Mouse (Mus musculus): Measurements from ENCODE around the gene Gls. TPM values are rescaled to one million over a fixed set of nuclear protein-coding genes. Genes with fewer than 3 reads are reported as not detected.
A peak's percentile ranks its signal among the peaks of the same experiment; 100 is the strongest.

Gls gene
- polyA plus RNA-seq, 1 experiment from 2014 or later: 21.0 TPM

DNA sequence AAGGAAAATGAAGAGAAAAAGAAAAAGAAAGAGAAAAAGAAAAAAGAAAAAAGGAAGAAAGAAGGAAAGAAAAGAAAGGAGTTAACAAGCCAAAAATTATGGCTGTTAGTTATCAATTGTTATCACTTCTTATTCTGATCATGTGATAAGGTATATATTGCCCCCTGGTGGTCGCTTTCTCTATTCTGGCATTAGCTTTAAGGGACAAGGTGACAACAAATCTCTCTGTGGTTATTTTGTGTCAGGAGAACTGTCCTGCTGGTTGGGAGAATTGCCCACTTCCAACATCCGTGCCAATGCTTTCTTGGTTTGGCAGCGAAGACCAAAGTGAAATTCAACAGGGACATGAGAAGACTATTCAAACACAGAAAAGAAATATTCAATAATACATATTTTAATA, 34.6 kb upstream of the Gls start:
- no peak overlapping the region for H3K4me2 ChIP-seq (ENCODE audit: low read depth, low read length)
- no peaks in the 10 kb centered on the region for H3K9me3 ChIP-seq (ENCODE audit: control insufficient read depth, low read length)
- peaks cover 4% of the 10 kb centered on the region; the same call in 1 of the 2 replicates for H3K4me1 ChIP-seq (ENCODE audit: control insufficient read depth, insufficient read depth, low read length)
- ATAC-seq: no peak
- H3K27me3 ChIP-seq (replicated peaks; ENCODE audit: control insufficient read depth, insufficient read depth, low read length): no peaks in the 10 kb centered on the region
- no peak overlapping the region for H3K27ac ChIP-seq (ENCODE audit: low read length)
- no peak overlapping the region for H3K9ac ChIP-seq (ENCODE audit: low read depth, low read length)
- no peaks in the 10 kb centered on the region for H3K36me3 ChIP-seq (ENCODE audit: control insufficient read depth, insufficient read depth, low read length)
- WGBS: 53% methylated on average over 3 of the region's 3 CpGs
- no peak overlapping the region for H3K4me3 ChIP-seq (ENCODE audit: low read length)

DNA sequence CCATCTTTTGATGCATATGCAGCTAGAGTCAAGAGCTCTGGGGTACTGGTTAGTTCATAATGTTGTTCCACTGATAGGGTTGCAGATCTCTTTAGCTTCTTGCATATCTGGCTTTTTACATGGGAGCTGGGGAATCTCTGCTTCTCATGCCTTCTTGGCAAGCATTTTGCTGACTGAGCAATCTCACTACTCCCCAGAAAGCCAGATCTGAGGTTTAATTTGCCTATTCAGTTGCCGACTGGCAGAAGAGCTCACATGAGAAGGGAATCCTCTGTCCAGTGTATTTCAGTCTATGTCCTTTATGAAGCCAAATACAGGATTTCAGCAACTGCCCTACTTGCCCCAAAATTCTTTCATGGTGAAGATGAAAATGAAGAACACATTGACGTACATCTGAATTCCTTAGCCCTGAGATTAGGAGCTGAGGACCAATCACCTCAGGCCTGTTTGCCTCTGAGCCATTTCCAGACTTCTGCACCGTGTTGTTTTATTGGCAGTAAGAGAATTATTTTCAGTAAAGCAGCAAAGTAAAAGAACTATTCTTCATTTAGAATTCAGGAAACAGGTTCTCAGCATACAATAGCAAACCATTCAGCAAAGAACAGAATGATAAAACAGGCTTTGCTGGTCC, 33.0 kb upstream of the Gls start:
- Histone ChIP-seq H3K9ac (ENCODE audit: low read depth, low read length) (no peak overlapping the region), H3K27ac (ENCODE audit: low read length) (no peak overlapping the region), H3K4me1 (ENCODE audit: control insufficient read depth, insufficient read depth, low read length) (peaks cover 4% of the 10 kb centered on the region; the same call in 1 of the 2 replicates), H3K36me3 (ENCODE audit: control insufficient read depth, insufficient read depth, low read length) (no peaks in the 10 kb centered on the region), H3K9me3 (ENCODE audit: control insufficient read depth, low read length) (no peaks in the 10 kb centered on the region), H3K4me3 (ENCODE audit: low read length) (no peak overlapping the region), H3K27me3 (replicated peaks; ENCODE audit: control insufficient read depth, insufficient read depth, low read length) (no peaks in the 10 kb centered on the region), H3K4me2 (ENCODE audit: low read depth, low read length) (no peak overlapping the region)
- 68% methylated on average over 3 of the region's 3 CpGs for WGBS
- no peak for ATAC-seq

- WGBS: 63% methylated on average over 3 of the region's 3 CpGs
Measured at GRCm38 (mm10) chr1:52264290-52264689, 31.3 kb upstream of the Gls start.

GRCm38 (mm10) chr1:52260354-52261090, 27.5 kb upstream of the Gls start:
- WGBS: 97% methylated on average over 4 of the region's 4 CpGs
- no peaks in the 10 kb centered on the region for H3K9me3 ChIP-seq (ENCODE audit: control insufficient read depth, low read length)
- no peak overlapping the region for H3K27ac ChIP-seq (ENCODE audit: low read length)
- no peak overlapping the region for H3K9ac ChIP-seq (ENCODE audit: low read depth, low read length)
- H3K4me3 ChIP-seq (ENCODE audit: low read length): no peak overlapping the region
- H3K4me2 ChIP-seq (ENCODE audit: low read depth, low read length): no peak overlapping the region
- H3K4me1 ChIP-seq (ENCODE audit: control insufficient read depth, insufficient read depth, low read length): no peaks in the 10 kb centered on the region
- no peaks in the 10 kb centered on the region for H3K36me3 ChIP-seq (ENCODE audit: control insufficient read depth, insufficient read depth, low read length)
- no peak for ATAC-seq
- no peaks in the 10 kb centered on the region for H3K27me3 ChIP-seq (replicated peaks; ENCODE audit: control insufficient read depth, insufficient read depth, low read length)

More at GRCm38 (mm10) chr1:52264290-52264689, 31.3 kb upstream of the Gls start:
- Histone ChIP-seq H3K9ac (ENCODE audit: low read depth, low read length) (no peak overlapping the region), H3K4me2 (ENCODE audit: low read depth, low read length) (no peak overlapping the region), H3K27ac (ENCODE audit: low read length) (no peak overlapping the region), H3K36me3 (ENCODE audit: control insufficient read depth, insufficient read depth, low read length) (no peaks in the 10 kb centered on the region), H3K4me1 (ENCODE audit: control insufficient read depth, insufficient read depth, low read length) (no peaks in the 10 kb centered on the region), H3K4me3 (ENCODE audit: low read length) (no peak overlapping the region), H3K27me3 (replicated peaks; ENCODE audit: control insufficient read depth, insufficient read depth, low read length) (no peaks in the 10 kb centered on the region), H3K9me3 (ENCODE audit: control insufficient read depth, low read length) (no peaks in the 10 kb centered on the region)
- no peak for ATAC-seq

DNA sequence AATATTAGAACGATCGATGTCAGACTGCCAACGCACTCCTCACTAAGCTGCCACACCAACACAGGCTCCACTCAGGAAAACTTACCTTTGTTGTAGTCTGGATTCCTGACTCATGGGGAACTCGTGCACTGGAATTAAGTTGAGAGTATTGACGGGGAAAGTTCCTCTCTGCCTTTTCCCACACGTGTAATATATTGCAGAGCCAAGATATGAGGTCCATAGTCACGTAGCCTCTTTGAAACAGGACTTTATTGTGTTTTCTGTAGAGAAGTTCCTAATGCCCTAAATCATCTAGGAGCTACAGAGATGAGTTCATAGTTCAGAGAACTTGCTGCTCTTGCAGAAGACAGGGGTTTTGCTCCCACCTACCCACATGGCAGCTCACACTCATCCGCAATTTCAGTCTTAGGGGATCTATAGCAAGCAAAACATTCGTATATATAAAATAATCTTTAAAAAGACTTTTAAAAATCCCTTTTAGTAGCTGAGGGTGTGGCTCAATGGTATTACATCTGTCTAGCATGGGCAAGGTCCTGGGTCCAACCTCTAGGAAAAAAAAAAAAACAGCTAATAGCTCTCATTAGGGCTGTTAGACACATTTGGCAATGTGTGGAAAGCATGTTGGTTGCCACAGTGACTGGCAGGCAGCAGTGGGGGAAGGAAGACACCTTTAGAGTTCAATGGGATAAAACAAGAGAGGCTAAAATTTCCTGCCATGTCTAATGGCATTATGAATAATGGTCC, 25.1 kb upstream of the Gls start:
- H3K27ac ChIP-seq (ENCODE audit: low read length): peak overlapping the region; percentile 69
- no peaks in the 10 kb centered on the region for H3K9me3 ChIP-seq (ENCODE audit: control insufficient read depth, low read length)
- H3K4me2 ChIP-seq (ENCODE audit: low read depth, low read length): 0 out of 2 replicates have a peak overlapping the region, but pooled peaks have one; percentile 10
- no peak overlapping the region for H3K4me3 ChIP-seq (ENCODE audit: low read length)
- H3K9ac ChIP-seq (ENCODE audit: low read depth, low read length): 0 out of 2 replicates have a peak overlapping the region, but pooled peaks have one; percentile 4
- H3K36me3 ChIP-seq (ENCODE audit: control insufficient read depth, insufficient read depth, low read length): no peaks in the 10 kb centered on the region
- no peaks in the 10 kb centered on the region for H3K4me1 ChIP-seq (ENCODE audit: control insufficient read depth, insufficient read depth, low read length)
- ATAC-seq: peak; percentile 70
- H3K27me3 ChIP-seq (replicated peaks; ENCODE audit: control insufficient read depth, insufficient read depth, low read length): no peaks in the 10 kb centered on the region
- WGBS: 62% methylated on average over 9 of the region's 9 CpGs

- H3K9me3 ChIP-seq (ENCODE audit: control insufficient read depth, low read length): no peaks in the 10 kb centered on the region
- peak overlapping the region; percentile 88 for H3K27ac ChIP-seq (ENCODE audit: low read length)
- no peaks in the 10 kb centered on the region for H3K27me3 ChIP-seq (replicated peaks; ENCODE audit: control insufficient read depth, insufficient read depth, low read length)
- 58% methylated on average over 4 of the region's 4 CpGs for WGBS
- no peaks in the 10 kb centered on the region for H3K36me3 ChIP-seq (ENCODE audit: control insufficient read depth, insufficient read depth, low read length)
- peak; percentile 66 for ATAC-seq
- no peak overlapping the region for H3K9ac ChIP-seq (ENCODE audit: low read depth, low read length)
- H3K4me3 ChIP-seq (ENCODE audit: low read length): peak overlapping the region; percentile 14; the same call in 1 of the 2 replicates
- peak overlapping the region; percentile 48 for H3K4me2 ChIP-seq (ENCODE audit: low read depth, low read length)
- 0 out of 2 replicates have a peak, but pooled peaks cover 2% of the 10 kb centered on the region for H3K4me1 ChIP-seq (ENCODE audit: control insufficient read depth, insufficient read depth, low read length)
Measured at GRCm38 (mm10) chr1:52256916-52257315, 23.9 kb upstream of the Gls start.

- peak; percentile 69 for ATAC-seq
Measured at GRCm38 (mm10) chr1:52256194-52256593, 23.2 kb upstream of the Gls start.

DNA sequence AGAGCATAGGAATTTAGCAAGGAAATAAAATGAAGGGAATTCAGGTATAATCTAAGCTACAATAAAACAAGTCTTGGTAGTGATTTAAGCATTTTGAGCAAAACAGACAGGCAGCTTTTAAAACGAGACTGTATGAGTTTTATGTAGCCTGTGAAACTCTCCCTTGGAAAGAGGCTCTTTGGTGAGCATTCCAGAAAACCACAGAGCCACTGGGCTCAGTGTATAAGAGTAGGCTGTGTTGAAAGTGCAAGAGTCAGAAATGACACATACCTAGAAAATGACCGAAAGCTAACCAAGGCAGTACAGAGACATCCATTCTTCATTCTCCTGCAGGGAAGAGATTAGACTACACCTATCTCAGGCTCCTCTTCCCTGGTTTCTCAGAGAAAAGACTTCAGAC, 21.4 kb upstream of the Gls start:
- H3K4me2 ChIP-seq (ENCODE audit: low read depth, low read length): no peak overlapping the region
- no peak for ATAC-seq
- no peaks in the 10 kb centered on the region for H3K36me3 ChIP-seq (ENCODE audit: control insufficient read depth, insufficient read depth, low read length)
- 67% methylated on average over 2 of the region's 2 CpGs for WGBS
- H3K27ac ChIP-seq (ENCODE audit: low read length): no peak overlapping the region
- no peaks in the 10 kb centered on the region for H3K9me3 ChIP-seq (ENCODE audit: control insufficient read depth, low read length)
- no peak overlapping the region for H3K9ac ChIP-seq (ENCODE audit: low read depth, low read length)
- no peak overlapping the region for H3K4me3 ChIP-seq (ENCODE audit: low read length)
- no peaks in the 10 kb centered on the region for H3K27me3 ChIP-seq (replicated peaks; ENCODE audit: control insufficient read depth, insufficient read depth, low read length)
- H3K4me1 ChIP-seq (ENCODE audit: control insufficient read depth, insufficient read depth, low read length): peaks cover 7% of the 10 kb centered on the region; the same call in 1 of the 2 replicates

More at GRCm38 (mm10) chr1:52256194-52256593, 23.2 kb upstream of the Gls start:
- H3K9ac ChIP-seq (ENCODE audit: low read depth, low read length): no peak overlapping the region
- 0 out of 2 replicates have a peak, but pooled peaks cover 2% of the 10 kb centered on the region for H3K4me1 ChIP-seq (ENCODE audit: control insufficient read depth, insufficient read depth, low read length)
- peak overlapping the region; percentile 48; the same call in 1 of the 2 replicates for H3K4me2 ChIP-seq (ENCODE audit: low read depth, low read length)
- H3K4me3 ChIP-seq (ENCODE audit: low read length): no peak overlapping the region; the same call in 1 of the 2 replicates
- H3K9me3 ChIP-seq (ENCODE audit: control insufficient read depth, low read length): no peaks in the 10 kb centered on the region
- no peaks in the 10 kb centered on the region for H3K27me3 ChIP-seq (replicated peaks; ENCODE audit: control insufficient read depth, insufficient read depth, low read length)
- peak overlapping the region; percentile 88 for H3K27ac ChIP-seq (ENCODE audit: low read length)
- 53% methylated on average over 4 of the region's 4 CpGs for WGBS
- no peaks in the 10 kb centered on the region for H3K36me3 ChIP-seq (ENCODE audit: control insufficient read depth, insufficient read depth, low read length)

GRCm38 (mm10) chr1:52253386-52253785, 20.4 kb upstream of the Gls start:
- H3K4me1 ChIP-seq (ENCODE audit: control insufficient read depth, insufficient read depth, low read length): peaks cover 8% of the 10 kb centered on the region; the same call in 1 of the 2 replicates
- no peak for ATAC-seq

More at GRCm38 (mm10) chr1:52253386-52253785, 20.4 kb upstream of the Gls start:
- H3K4me2 ChIP-seq (ENCODE audit: low read depth, low read length): no peak overlapping the region
- WGBS: 73% methylated on average over 6 of the region's 6 CpGs
- H3K9ac ChIP-seq (ENCODE audit: low read depth, low read length): no peak overlapping the region
- H3K9me3 ChIP-seq (ENCODE audit: control insufficient read depth, low read length): no peaks in the 10 kb centered on the region
- H3K4me3 ChIP-seq (ENCODE audit: low read length): no peak overlapping the region
- no peaks in the 10 kb centered on the region for H3K27me3 ChIP-seq (replicated peaks; ENCODE audit: control insufficient read depth, insufficient read depth, low read length)
- H3K36me3 ChIP-seq (ENCODE audit: control insufficient read depth, insufficient read depth, low read length): no peaks in the 10 kb centered on the region
- H3K27ac ChIP-seq (ENCODE audit: low read length): no peak overlapping the region
